Mouse (Mus musculus): ENCODE results near the gene Tfeb. TPM values are rescaled to one million over a fixed set of nuclear protein-coding genes. Genes with fewer than 3 reads are reported as not detected.
A peak's percentile ranks its signal among the peaks of the same experiment; 100 is the strongest.

Tfeb gene
- polyA plus RNA-seq, 1 experiment from 2014 or later, result 30.0 TPM

DNA sequence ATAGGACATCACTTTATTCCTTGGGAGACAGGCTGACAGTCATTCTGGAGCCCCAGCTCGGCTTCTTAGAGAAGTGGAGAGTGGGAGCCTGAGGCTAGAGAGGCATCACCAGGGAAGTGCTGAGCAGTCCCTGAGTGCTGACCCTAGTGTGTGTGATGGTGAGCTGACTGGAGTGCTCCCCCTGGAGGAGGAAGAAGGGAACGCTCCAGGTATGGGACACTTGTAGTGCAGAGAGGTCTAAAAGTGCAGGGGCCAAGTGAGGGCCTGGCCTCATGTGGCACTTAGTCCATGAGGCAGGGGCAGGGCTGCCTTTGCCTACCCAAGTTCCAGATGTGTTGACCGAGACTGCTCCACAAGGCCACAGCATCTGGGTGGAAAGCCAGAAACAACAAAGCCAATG is 58.6 kb downstream of the Tfeb start:
- Histone ChIP-seq H3K27me3 (replicated peaks; ENCODE audit: control insufficient read depth, insufficient read depth, low read length) (no peaks in the 10 kb centered on the region), H3K9ac (ENCODE audit: low read depth, low read length) (no peak overlapping the region), H3K4me1 (replicated peaks; ENCODE audit: control insufficient read depth, insufficient read depth, low read length) (no peaks in the 10 kb centered on the region), H3K4me3 (ENCODE audit: low read depth, low read length) (no peak overlapping the region), H3K36me3 (ENCODE audit: control insufficient read depth, insufficient read depth) (peaks cover 11% of the 10 kb centered on the region; the same call in 1 of the 2 replicates), H3K4me2 (replicated peaks; ENCODE audit: low read depth) (no peak overlapping the region), H3K27ac (ENCODE audit: low read depth, low read length) (no peak overlapping the region), H3K9me3 (ENCODE audit: control insufficient read depth) (no peaks in the 10 kb centered on the region)
- ATAC-seq, result no peak
- TF ChIP-seq CTCF (IDR thresholded peaks at IDR 0.05; ENCODE audit: low read depth), result peak; percentile 85
- 48% methylated on average over 3 of the region's 3 CpGs for WGBS

GRCm38 (mm10) chr17:47796156-47796816 is 59.5 kb downstream of the Tfeb start:
- Histone ChIP-seq H3K4me1 (replicated peaks; ENCODE audit: control insufficient read depth, insufficient read depth, low read length) (no peaks in the 10 kb centered on the region), H3K9me3 (ENCODE audit: control insufficient read depth) (no peaks in the 10 kb centered on the region), H3K4me2 (replicated peaks; ENCODE audit: low read depth) (no peak overlapping the region), H3K27me3 (replicated peaks; ENCODE audit: control insufficient read depth, insufficient read depth, low read length) (no peaks in the 10 kb centered on the region), H3K36me3 (ENCODE audit: control insufficient read depth, insufficient read depth) (peaks cover 7% of the 10 kb centered on the region; the same call in 1 of the 2 replicates), H3K4me3 (ENCODE audit: low read depth, low read length) (no peak overlapping the region), H3K9ac (ENCODE audit: low read depth, low read length) (no peak overlapping the region), H3K27ac (ENCODE audit: low read depth, low read length) (no peak overlapping the region)
- no peak for ATAC-seq
- 68% methylated on average over 16 of the region's 16 CpGs for WGBS
- TF ChIP-seq CTCF (IDR thresholded peaks at IDR 0.05; ENCODE audit: low read depth), result no peak

DNA sequence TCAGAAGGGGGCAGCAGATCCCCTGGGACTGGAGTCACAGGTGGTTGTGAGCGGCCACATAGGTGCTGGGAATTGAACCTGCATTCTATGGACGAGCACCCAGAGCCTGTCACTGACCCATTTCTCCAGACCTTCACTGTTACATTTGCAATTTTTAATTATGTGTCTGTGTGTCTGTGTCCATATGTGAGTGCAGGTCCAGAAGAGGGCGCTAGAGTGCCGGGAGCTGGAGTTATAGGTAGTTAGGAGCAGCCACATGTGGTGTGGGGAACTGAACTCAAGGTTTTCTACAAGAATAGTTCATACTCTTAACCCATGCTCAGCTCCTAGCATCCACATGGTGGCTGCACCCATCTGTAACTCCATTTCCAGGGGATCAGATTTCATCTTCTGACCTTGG is 60.1 kb downstream of the Tfeb start:
- Histone ChIP-seq H3K9ac (ENCODE audit: low read depth, low read length) (no peak overlapping the region), H3K9me3 (ENCODE audit: control insufficient read depth) (no peaks in the 10 kb centered on the region), H3K27me3 (replicated peaks; ENCODE audit: control insufficient read depth, insufficient read depth, low read length) (no peaks in the 10 kb centered on the region), H3K4me2 (replicated peaks; ENCODE audit: low read depth) (no peak overlapping the region), H3K4me1 (replicated peaks; ENCODE audit: control insufficient read depth, insufficient read depth, low read length) (no peaks in the 10 kb centered on the region), H3K27ac (ENCODE audit: low read depth, low read length) (no peak overlapping the region), H3K36me3 (ENCODE audit: control insufficient read depth, insufficient read depth) (0 out of 2 replicates have a peak, but pooled peaks cover under 1% of the 10 kb centered on the region), H3K4me3 (ENCODE audit: low read depth, low read length) (no peak overlapping the region)
- ATAC-seq, result no peak
- 75% methylated on average over 4 of the region's 4 CpGs for WGBS
- peak; percentile 52 for TF ChIP-seq CTCF (IDR thresholded peaks at IDR 0.05; ENCODE audit: low read depth)

DNA sequence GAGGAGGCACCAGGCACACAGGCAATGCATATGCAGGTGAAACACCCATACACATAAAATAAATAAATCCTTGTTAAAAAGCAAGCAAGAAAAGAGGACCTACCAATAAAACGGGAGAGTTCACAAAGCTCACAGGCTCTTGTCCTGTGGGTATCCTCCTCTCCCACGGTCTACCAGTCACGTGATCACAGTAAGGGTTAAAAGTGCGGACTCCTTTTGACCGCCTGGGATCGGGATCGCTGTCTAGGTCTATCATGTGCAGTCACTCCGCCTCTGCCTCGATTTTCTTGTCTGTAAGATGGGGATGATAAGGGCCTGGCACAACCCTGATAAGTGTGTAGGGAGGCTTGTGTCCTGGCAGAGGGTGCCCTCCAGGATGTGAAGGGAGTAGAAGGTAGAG is 60.6 kb downstream of the Tfeb start:
- TF ChIP-seq CTCF (IDR thresholded peaks at IDR 0.05; ENCODE audit: low read depth), result no peak
- no peaks in the 10 kb centered on the region for H3K4me1 ChIP-seq (replicated peaks; ENCODE audit: control insufficient read depth, insufficient read depth, low read length)
- no peak overlapping the region for H3K4me3 ChIP-seq (ENCODE audit: low read depth, low read length)
- no peaks in the 10 kb centered on the region for H3K9me3 ChIP-seq (ENCODE audit: control insufficient read depth)
- H3K4me2 ChIP-seq (replicated peaks; ENCODE audit: low read depth), result no peak overlapping the region
- ATAC-seq, result no peak
- no peak overlapping the region for H3K9ac ChIP-seq (ENCODE audit: low read depth, low read length)
- no peaks in the 10 kb centered on the region for H3K27me3 ChIP-seq (replicated peaks; ENCODE audit: control insufficient read depth, insufficient read depth, low read length)
- 60% methylated on average over 9 of the region's 9 CpGs for WGBS
- no peak overlapping the region for H3K27ac ChIP-seq (ENCODE audit: low read depth, low read length)
- no peaks in the 10 kb centered on the region for H3K36me3 ChIP-seq (ENCODE audit: control insufficient read depth, insufficient read depth)

GRCm38 (mm10) chr17:47802806-47803205 is 66.0 kb downstream of the Tfeb start:
- Histone ChIP-seq H3K9me3 (ENCODE audit: control insufficient read depth) (no peaks in the 10 kb centered on the region), H3K4me3 (ENCODE audit: low read depth, low read length) (no peak overlapping the region), H3K27me3 (replicated peaks; ENCODE audit: control insufficient read depth, insufficient read depth, low read length) (no peaks in the 10 kb centered on the region), H3K9ac (ENCODE audit: low read depth, low read length) (no peak overlapping the region), H3K27ac (ENCODE audit: low read depth, low read length) (no peak overlapping the region), H3K4me2 (replicated peaks; ENCODE audit: low read depth) (no peak overlapping the region), H3K4me1 (replicated peaks; ENCODE audit: control insufficient read depth, insufficient read depth, low read length) (no peaks in the 10 kb centered on the region), H3K36me3 (ENCODE audit: control insufficient read depth, insufficient read depth) (no peaks in the 10 kb centered on the region)
- no peak for ATAC-seq
- WGBS, result 23% methylated on average over 8 of the region's 8 CpGs
- no peak for TF ChIP-seq CTCF (IDR thresholded peaks at IDR 0.05; ENCODE audit: low read depth)

- Histone ChIP-seq H3K9me3 (ENCODE audit: control insufficient read depth) (no peaks in the 10 kb centered on the region), H3K4me1 (replicated peaks; ENCODE audit: control insufficient read depth, insufficient read depth, low read length) (no peaks in the 10 kb centered on the region), H3K4me2 (replicated peaks; ENCODE audit: low read depth) (no peak overlapping the region), H3K4me3 (ENCODE audit: low read depth, low read length) (no peak overlapping the region), H3K36me3 (ENCODE audit: control insufficient read depth, insufficient read depth) (no peaks in the 10 kb centered on the region), H3K9ac (ENCODE audit: low read depth, low read length) (no peak overlapping the region), H3K27ac (ENCODE audit: low read depth, low read length) (no peak overlapping the region), H3K27me3 (replicated peaks; ENCODE audit: control insufficient read depth, insufficient read depth, low read length) (no peaks in the 10 kb centered on the region)
- WGBS, result 95% methylated on average over 4 of the region's 4 CpGs
- no peak for ATAC-seq
- peak; percentile 23; the same call in 1 of the 2 replicates for TF ChIP-seq CTCF (IDR thresholded peaks at IDR 0.05; ENCODE audit: low read depth)
Measured at GRCm38 (mm10) chr17:47803662-47804061, 66.8 kb downstream of the Tfeb start.
